In the genomic region with DNA sequence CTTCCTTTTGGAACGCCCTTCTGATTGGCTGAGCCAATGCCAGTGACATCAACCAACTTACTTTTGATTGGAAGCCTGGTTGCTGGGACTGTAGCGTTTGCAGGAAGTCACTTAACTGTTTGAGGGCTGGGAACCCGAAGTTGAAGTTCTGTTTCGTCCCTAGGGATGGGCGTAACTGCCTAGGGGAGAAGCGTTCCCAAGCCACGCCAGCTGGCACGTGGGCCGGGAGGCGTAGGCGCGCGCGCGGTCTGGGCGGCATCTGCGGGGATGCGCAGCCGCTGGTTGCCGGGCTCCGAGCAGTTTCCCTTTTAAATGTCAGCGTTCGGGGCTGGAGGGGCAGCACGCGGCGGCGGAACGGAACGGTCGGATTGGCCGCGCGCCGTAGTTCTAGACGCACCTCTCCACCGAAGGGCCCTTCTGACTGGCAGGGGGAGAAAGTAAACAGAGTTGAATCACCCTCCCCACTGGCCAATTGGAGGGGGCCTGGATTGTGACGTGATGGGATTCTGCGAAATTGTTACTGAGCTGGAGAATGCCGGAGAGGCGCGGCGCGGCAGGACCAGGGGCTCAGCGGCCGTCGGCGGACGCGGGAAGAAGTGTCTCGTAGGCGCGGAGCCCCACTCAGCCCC, we compare ENCODE assay signal across 8 mouse cellular contexts. TPM values are rescaled to one million over a fixed set of nuclear protein-coding genes. Genes with fewer than 3 reads are reported as not detected.
DNase-seq lines count a peak whose midpoint lies in the region; ATAC-seq and TF ChIP-seq lines count a peak whose summit lies in the region.

Gene Klf9, plus strand, starts transcription at position 538 of the 629 bp plus-strand sequence.

- H3K4me2 ChIP-seq in heart, embryonic 13.5 days, result peak within 1 kb of the TSS; percentile 100
- peak within 1 kb of the TSS; percentile 92 for H3K4me2 ChIP-seq in kidney, postnatal 0 days (ENCODE audit: low read length)
- peak within 1 kb of the TSS; percentile 100 for H3K4me2 ChIP-seq in liver, embryonic 11.5 days
- peak within 1 kb of the TSS; percentile 63 for H3K4me2 ChIP-seq in myocyte (ENCODE audit: low read depth)

- no peaks in the 10 kb centered on the region for H3K9me3 ChIP-seq in heart, embryonic 13.5 days
- no peaks in the 10 kb centered on the region for H3K9me3 ChIP-seq in kidney, postnatal 0 days (replicated peaks; ENCODE audit: low read length)
- H3K9me3 ChIP-seq in liver, embryonic 11.5 days (ENCODE audit: control insufficient read depth, low read length), result no peaks in the 10 kb centered on the region

- H3ac ChIP-seq in myocyte (ENCODE audit: control insufficient read depth, insufficient read length), result peak within 1 kb of the TSS; percentile 98

- peaks cover 22% of the 10 kb centered on the region for H3K27me3 ChIP-seq in heart, embryonic 13.5 days (replicated peaks)
- no peaks in the 10 kb centered on the region for H3K27me3 ChIP-seq in kidney, postnatal 0 days (ENCODE audit: insufficient read depth, low read length)
- H3K27me3 ChIP-seq in liver, embryonic 11.5 days (replicated peaks; ENCODE audit: control insufficient read depth, insufficient read depth, low read length), result peaks cover 15% of the 10 kb centered on the region
- no peaks in the 10 kb centered on the region for H3K27me3 ChIP-seq in myocyte (ENCODE audit: control insufficient read depth, insufficient read depth, insufficient read length)
- no peaks in the 10 kb centered on the region for H3K27me3 ChIP-seq in splenic B cell, adult 2 months (ENCODE audit: control insufficient read depth, insufficient read depth, low read length, poor library complexity, severe bottlenecking)

- H3K4me3 ChIP-seq in heart, embryonic 13.5 days, result peak within 1 kb of the TSS; percentile 74
- H3K4me3 ChIP-seq in kidney, postnatal 0 days (replicated peaks; ENCODE audit: low read depth, low read length), result peak within 1 kb of the TSS; percentile 74
- peak within 1 kb of the TSS; percentile 76 for H3K4me3 ChIP-seq in liver, embryonic 11.5 days (ENCODE audit: low read depth, low read length)
- H3K4me3 ChIP-seq in myocyte, result peak within 1 kb of the TSS; percentile 97

- under 1% methylated on average over 52 of the region's 52 CpGs for WGBS in heart, embryonic 13.5 days
- under 1% methylated on average over 52 of the region's 52 CpGs for WGBS in kidney, postnatal 0 days
- under 1% methylated on average over 52 of the region's 52 CpGs for WGBS in liver, embryonic 11.5 days

- peak; percentile 92 for DNase-seq in CD4-positive helper T cell, adult 2 months (ENCODE audit: low read depth, low spot score)
- peak; percentile 83 for DNase-seq in c-Kit-positive CD71-negative TER-119-negative erythroid progenitor cells, embryonic 14.5 days (ENCODE audit: low read depth)
- peak; percentile 97 for DNase-seq in fibroblast of lung, adult 2 months (ENCODE audit: low read depth)
- peak; percentile 98 for DNase-seq in kidney, postnatal 0 days (ENCODE audit: low spot score)
- peak; percentile 88 for DNase-seq in liver, embryonic 11.5 days (ENCODE audit: low spot score)
- peak; percentile 93 for DNase-seq in splenic B cell, adult 2 months (ENCODE audit: low read depth, low spot score)

- peak; percentile 74 for ATAC-seq in heart, embryonic 13.5 days (ENCODE audit: extremely low read depth, insufficient number of reproducible peaks, low FRiP score, low TSS enrichment)
- ATAC-seq in kidney, postnatal 0 days (replicated peaks; ENCODE audit: low FRiP score, low read depth), result peak; percentile 90
- ATAC-seq in liver, embryonic 11.5 days (replicated peaks; ENCODE audit: low FRiP score), result peak; percentile 91

- TF ChIP-seq CTCF in kidney, postnatal 0 days (IDR thresholded peaks at IDR 0.05; ENCODE audit: low read depth), result no peak

- TF ChIP-seq POLR2A in myocyte (IDR thresholded peaks at IDR 0.05; ENCODE audit: insufficient read length, low read depth), result peak; percentile 80

- peaks cover 39% of the 10 kb centered on the region for H3K4me1 ChIP-seq in heart, embryonic 13.5 days
- H3K4me1 ChIP-seq in kidney, postnatal 0 days (replicated peaks; ENCODE audit: insufficient read depth, low read length), result peaks cover 16% of the 10 kb centered on the region
- H3K4me1 ChIP-seq in liver, embryonic 11.5 days (replicated peaks; ENCODE audit: control insufficient read depth, insufficient read depth, low read length), result peaks cover 14% of the 10 kb centered on the region

- peak within 1 kb of the TSS; percentile 86 for H3K27ac ChIP-seq in heart, embryonic 13.5 days (replicated peaks)
- peak within 1 kb of the TSS; percentile 97 for H3K27ac ChIP-seq in kidney, postnatal 0 days
- peak within 1 kb of the TSS; percentile 87 for H3K27ac ChIP-seq in liver, embryonic 11.5 days (ENCODE audit: low read depth, low read length)

- peak within 1 kb of the TSS; percentile 83 for H3K9ac ChIP-seq in heart, embryonic 13.5 days
- H3K9ac ChIP-seq in kidney, postnatal 0 days (ENCODE audit: low read depth, low read length), result peak within 1 kb of the TSS; percentile 93
- peak within 1 kb of the TSS; percentile 80 for H3K9ac ChIP-seq in liver, embryonic 11.5 days (ENCODE audit: low read depth, low read length)

- no peaks in the 10 kb centered on the region for H3K36me3 ChIP-seq in heart, embryonic 13.5 days
- H3K36me3 ChIP-seq in kidney, postnatal 0 days (ENCODE audit: insufficient read depth, low read length), result 0 out of 2 replicates have a peak, but pooled peaks cover 2% of the 10 kb centered on the region
- no peaks in the 10 kb centered on the region for H3K36me3 ChIP-seq in liver, embryonic 11.5 days (ENCODE audit: control insufficient read depth, insufficient read depth, low read length)
- no peaks in the 10 kb centered on the region for H3K36me3 ChIP-seq in myocyte (ENCODE audit: control insufficient read depth, insufficient read depth)
- H3K36me3 ChIP-seq in splenic B cell, adult 2 months (ENCODE audit: control insufficient read depth, insufficient read depth, low read length, poor library complexity, severe bottlenecking), result no peaks in the 10 kb centered on the region

- peaks cover 35% of the 10 kb centered on the region for H3K79me2 ChIP-seq in myocyte (ENCODE audit: control insufficient read depth, insufficient read depth)

TF ChIP-seq in myocyte, 11 proteins besides CTCF, POLR2A, EP300 and RAD21:
- no peak for TF ChIP-seq TCF12 (IDR thresholded peaks at IDR 0.05; ENCODE audit: insufficient read depth, poor library complexity, severe bottlenecking)
- peak in 2 of 3 experiments; percentile 69 to 78 for TF ChIP-seq MYOG (IDR thresholded peaks at IDR 0.05; ENCODE audit: control insufficient read depth in 1 of 3, insufficient read depth in 1 of 3, insufficient read length in 2 of 3, low read depth in 2 of 3)
- TF ChIP-seq MAX (IDR thresholded peaks at IDR 0.05; ENCODE audit: low read depth), result peak; percentile 6
- no peak for TF ChIP-seq E2F4 (IDR thresholded peaks at IDR 0.05; ENCODE audit: insufficient read depth)
- TF ChIP-seq CEBPB (IDR thresholded peaks at IDR 0.05; ENCODE audit: insufficient read depth, poor library complexity, severe bottlenecking), result no peak
- no peak for TF ChIP-seq SRF (IDR thresholded peaks at IDR 0.05; ENCODE audit: control insufficient read depth, insufficient read length, low read depth)
- peak; percentile 92 for TF ChIP-seq POLR2AphosphoS2 (IDR thresholded peaks at IDR 0.05; ENCODE audit: insufficient read length, low read depth)
- peak in 2 of 3 experiments; percentile 62 to 77 for TF ChIP-seq MYOD1 (IDR thresholded peaks at IDR 0.05; ENCODE audit: control insufficient read depth in 1 of 3, insufficient read length in 2 of 3, low read depth in 2 of 3)
- TF ChIP-seq USF1 (IDR thresholded peaks at IDR 0.05; ENCODE audit: low read depth), result peak; percentile 6

RNA-seq across cellular contexts. Expression of gene Klf9, which starts in this region (rescaled TPM):
- polyA plus RNA-seq in heart, embryonic 13.5 days (2015; fragmentation: Nextera tagmentation; extraction: Ambion mirVana), result 2.2 and 2.4 TPM in 2 replicates
- 14.3 and 16.1 TPM in 2 replicates for polyA plus RNA-seq in kidney, postnatal 0 days (2015; fragmentation: Nextera tagmentation; extraction: Ambion mirVana)
- polyA plus RNA-seq in liver, embryonic 11.5 days (2014; fragmentation: Nextera tagmentation; extraction: Ambion mirVana), result 2.3 and 2.8 TPM in 2 replicates
- polyA plus RNA-seq in myocyte (2012; fragmentation: generic; extraction: Trizol), result 7.1 TPM

Comparison
In these comparisons a context has a peak if more than half of its experiments do, and no peak if none do; other contexts are left out.
1. Peak in every context shown above with its lines: DNase-seq, ATAC-seq, H3K4me3 ChIP-seq and H3K27ac ChIP-seq.